Mouse (Mus musculus) embryonic fibroblast, embryonic 13.5 days (primary cell): ENCODE data around the gene Gm20481. TPM values are rescaled to one million over a fixed set of nuclear protein-coding genes. Genes with fewer than 3 reads are reported as not detected.

Experiments used
- H3K27ac ChIP-seq: 2 replicates; pipeline ENCODE4 v1.5.1; 2012; ENCODE audit warnings: low read length, control low read depth, inconsistent platforms; ENCODE audit not compliant: insufficient read depth
- H3K4me1 ChIP-seq: 2 replicates; pipeline ENCODE4 v1.6.1; 2011; ENCODE audit warnings: low read length; ENCODE audit not compliant: control insufficient read depth, insufficient read depth
- H3K4me3 ChIP-seq: 2 replicates; pipeline ENCODE4 v1.5.1; 2011; ENCODE audit warnings: mild to moderate bottlenecking, control low read depth, low read length; ENCODE audit not compliant: insufficient read depth
- CTCF ChIP-seq: IDR thresholded peaks from 2 replicates; pipeline ENCODE4 v1.5.1; 2011; ENCODE audit warnings: mild to moderate bottlenecking, control low read depth, low read length, moderate library complexity, borderline replicate concordance; ENCODE audit not compliant: insufficient read depth
- POLR2A ChIP-seq: IDR thresholded peaks from 2 replicates; pipeline ENCODE4 v1.6.1; 2011; ENCODE audit warnings: low read depth, mild to moderate bottlenecking, control low read depth, low read length, moderate library complexity
- polyA plus RNA-seq: library from polyadenylated mRNA; stranded (reverse); fragments of >200 nt; gene quantifications from 2 replicates; pipeline ENCODE4 v1.2.4, GENCODE M21; 2011; ENCODE audit warnings: low read depth; ENCODE audit not compliant: missing spikeins, insufficient read length

The Gm20481 gene
- polyA plus RNA-seq, 1 experiment = not detected

GRCm38 (mm10) chr17:35016376-35016775, 46.7 kb downstream of the Gm20481 start, which contains the start of gene Vwa7:
TSS of gene Vwa7 (plus strand) at chr17:35016579.
- Histone ChIP-seq H3K27ac (no peak within 1 kb of the TSS), H3K4me3 (no peak within 1 kb of the TSS), H3K4me1 (no peaks in the 10 kb centered on the region)
- TF ChIP-seq CTCF = no peak
- TF ChIP-seq POLR2A = no peak

GRCm38 (mm10) chr17:35016791-35017705, 47.3 kb downstream of the Gm20481 start:
- Histone ChIP-seq H3K27ac (no peak overlapping the region), H3K4me1 (no peaks in the 10 kb centered on the region), H3K4me3 (no peak overlapping the region)
- TF ChIP-seq POLR2A = no peak
- TF ChIP-seq CTCF = no peak

- Histone ChIP-seq H3K4me3 (no peak overlapping the region), H3K4me1 (no peaks in the 10 kb centered on the region), H3K27ac (no peak overlapping the region)
- TF ChIP-seq POLR2A (no peak), CTCF (no peak)
Observed at GRCm38 (mm10) chr17:35017706-35018030, 48.0 kb downstream of the Gm20481 start.

- TF ChIP-seq CTCF (no peak), POLR2A (no peak)
Observed at GRCm38 (mm10) chr17:35018171-35018570, 48.5 kb downstream of the Gm20481 start.

GRCm38 (mm10) chr17:35019894-35020293, 50.2 kb downstream of the Gm20481 start:
- no peak for TF ChIP-seq CTCF
- TF ChIP-seq POLR2A = no peak
- H3K4me1 ChIP-seq = no peaks in the 10 kb centered on the region

More at GRCm38 (mm10) chr17:35018171-35018570, 48.5 kb downstream of the Gm20481 start:
- Histone ChIP-seq H3K4me3 (no peak overlapping the region), H3K4me1 (no peaks in the 10 kb centered on the region), H3K27ac (no peak overlapping the region)

DNA sequence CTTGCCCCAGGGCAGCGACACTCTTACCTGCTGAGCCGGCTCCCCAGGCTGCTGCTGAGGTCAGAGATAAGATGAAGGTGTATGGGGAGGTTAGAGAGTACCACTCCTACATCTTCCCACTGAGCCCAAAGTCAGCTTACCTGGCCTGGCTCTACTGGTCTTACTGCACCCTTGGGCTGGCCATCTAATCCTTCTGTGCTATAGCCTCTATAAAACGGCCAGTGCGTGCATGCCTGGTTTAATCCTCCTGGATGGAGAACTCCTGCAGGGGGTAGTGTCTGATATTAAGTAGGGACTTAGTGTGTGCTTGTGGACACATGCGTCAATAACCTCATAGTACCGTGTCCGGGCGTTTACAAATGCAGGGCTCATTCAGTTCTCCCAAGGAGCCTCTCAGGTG, 50.8 kb downstream of the Gm20481 start:
- no peak for TF ChIP-seq POLR2A
- Histone ChIP-seq H3K27ac (no peak overlapping the region), H3K4me1 (no peaks in the 10 kb centered on the region), H3K4me3 (no peak overlapping the region)

More at GRCm38 (mm10) chr17:35019894-35020293, 50.2 kb downstream of the Gm20481 start:
- no peak overlapping the region for H3K4me3 ChIP-seq
- H3K27ac ChIP-seq = no peak overlapping the region

GRCm38 (mm10) chr17:35021163-35021808, 51.6 kb downstream of the Gm20481 start:
- Histone ChIP-seq H3K4me1 (no peaks in the 10 kb centered on the region), H3K4me3 (no peak overlapping the region), H3K27ac (no peak overlapping the region)
- peak; percentile 93 for TF ChIP-seq CTCF
- TF ChIP-seq POLR2A = no peak

Other genes starting within 250 kb of the Gm20481 start
- 0.58 and 2.1 TPM in 2 replicates for gene C4b, start 226.0 kb upstream of the Gm20481 start, polyA plus RNA-seq
- gene Cyp21a1, start 165.4 kb upstream of the Gm20481 start, polyA plus RNA-seq = not detected in 2 replicates
- gene Stk19, start 133.0 kb upstream of the Gm20481 start, polyA plus RNA-seq = 17.9 and 19.2 TPM in 2 replicates
- gene Dxo, start 132.9 kb upstream of the Gm20481 start, polyA plus RNA-seq = 21.9 and 25.0 TPM in 2 replicates
- gene Skiv2l, start 119.7 kb upstream of the Gm20481 start, polyA plus RNA-seq = 25.6 and 27.7 TPM in 2 replicates
- 31.5 and 34.7 TPM in 2 replicates for gene Nelfe, start 119.5 kb upstream of the Gm20481 start, polyA plus RNA-seq
- gene Cfb, start 107.4 kb upstream of the Gm20481 start, polyA plus RNA-seq = 0.26 TPM in 1 of 2 replicates, not detected in the other
- gene Zbtb12, start 90.4 kb upstream of the Gm20481 start, polyA plus RNA-seq = 12.3 and 16.2 TPM in 2 replicates
- 0.58 TPM in 1 of 2 replicates, not detected in the other for gene Gm20547, start 87.9 kb upstream of the Gm20481 start, polyA plus RNA-seq
- 3.0 and 6.6 TPM in 2 replicates for gene C2, start 71.6 kb upstream of the Gm20481 start, polyA plus RNA-seq
- gene Ehmt2, start 71.4 kb upstream of the Gm20481 start, polyA plus RNA-seq = 84.7 and 94.2 TPM in 2 replicates
- not detected in 2 replicates for gene Slc44a4, start 55.4 kb upstream of the Gm20481 start, polyA plus RNA-seq
- 10.0 and 11.3 TPM in 2 replicates for gene Neu1, start 38.7 kb upstream of the Gm20481 start, polyA plus RNA-seq
- gene Hspa1b, start 10.7 kb upstream of the Gm20481 start, polyA plus RNA-seq = 20.9 and 36.6 TPM in 2 replicates
- 6.0 and 6.5 TPM in 2 replicates for gene Hspa1a, start 2.2 kb downstream of the Gm20481 start, polyA plus RNA-seq
- gene Hspa1l, start 2.8 kb downstream of the Gm20481 start, polyA plus RNA-seq = not detected in 2 replicates
- gene Lsm2, start 11.9 kb downstream of the Gm20481 start, polyA plus RNA-seq = 74.8 and 93.3 TPM in 2 replicates
- gene Vars, start 31.1 kb downstream of the Gm20481 start, polyA plus RNA-seq = 81.3 and 85.7 TPM in 2 replicates
- gene Vwa7, start 46.7 kb downstream of the Gm20481 start, polyA plus RNA-seq = 0.12 and 0.26 TPM in 2 replicates
- not detected in 2 replicates for gene Sapcd1, start 58.1 kb downstream of the Gm20481 start, polyA plus RNA-seq
- gene Msh5, start 76.8 kb downstream of the Gm20481 start, polyA plus RNA-seq = 1.2 and 2.8 TPM in 2 replicates
- 266 and 360 TPM in 2 replicates for gene Clic1, start 80.1 kb downstream of the Gm20481 start, polyA plus RNA-seq
- 46.4 and 52.8 TPM in 2 replicates for gene Ddah2, start 89.1 kb downstream of the Gm20481 start, polyA plus RNA-seq
- not detected in 2 replicates for gene Ly6g6c, start 95.5 kb downstream of the Gm20481 start, polyA plus RNA-seq
- gene Mpig6b, start 96.3 kb downstream of the Gm20481 start, polyA plus RNA-seq = 0.22 TPM in 1 of 2 replicates, not detected in the other
- gene Ly6g6e, start 107.0 kb downstream of the Gm20481 start, polyA plus RNA-seq = not detected in 2 replicates
- gene Ly6g6d, start 108.2 kb downstream of the Gm20481 start, polyA plus RNA-seq = not detected in 2 replicates
- gene Ly6g6f, start 115.7 kb downstream of the Gm20481 start, polyA plus RNA-seq = not detected in 2 replicates
- gene Abhd16a, start 119.4 kb downstream of the Gm20481 start, polyA plus RNA-seq = 31.8 and 33.9 TPM in 2 replicates
- gene Ly6g5c, start 138.4 kb downstream of the Gm20481 start, polyA plus RNA-seq = not detected in 2 replicates
- 0.74 TPM in 1 of 2 replicates, not detected in the other for gene Ly6g5b, start 145.5 kb downstream of the Gm20481 start, polyA plus RNA-seq
- gene Gpank1, start 151.5 kb downstream of the Gm20481 start, polyA plus RNA-seq = 8.9 and 10.2 TPM in 2 replicates
- 164 and 169 TPM in 2 replicates for gene Csnk2b, start 152.1 kb downstream of the Gm20481 start, polyA plus RNA-seq
- gene D17H6S53E, start 156.5 kb downstream of the Gm20481 start, polyA plus RNA-seq = 16.1 and 18.4 TPM in 2 replicates
- gene Apom, start 162.1 kb downstream of the Gm20481 start, polyA plus RNA-seq = 0.48 TPM in 1 of 2 replicates, not detected in the other
- gene Bag6, start 165.3 kb downstream of the Gm20481 start, polyA plus RNA-seq = 193 and 196 TPM in 2 replicates
- 174 and 183 TPM in 2 replicates for gene Prrc2a, start 195.0 kb downstream of the Gm20481 start, polyA plus RNA-seq
- not detected in 2 replicates for gene Aif1, start 206.2 kb downstream of the Gm20481 start, polyA plus RNA-seq
- 2.5 and 3.5 TPM in 2 replicates for gene Lst1, start 218.5 kb downstream of the Gm20481 start, polyA plus RNA-seq
- gene Ltb, start 224.5 kb downstream of the Gm20481 start, polyA plus RNA-seq = not detected in 2 replicates
- gene Tnf, start 232.1 kb downstream of the Gm20481 start, polyA plus RNA-seq = 0.35 TPM in 1 of 2 replicates, not detected in the other
- gene Lta, start 235.4 kb downstream of the Gm20481 start, polyA plus RNA-seq = not detected in 2 replicates